Mouse (Mus musculus): ENCODE data around the gene Bcap31. TPM values are rescaled to one million over a fixed set of nuclear protein-coding genes. Genes with fewer than 3 reads are reported as not detected.

Gene Bcap31
- polyA plus RNA-seq, 1 experiment from 2014 or later, result 171 TPM

Other genes with a start within 250 kb of the Bcap31 start
- gene Bgn, start 232.6 kb downstream of the Bcap31 start, polyA plus RNA-seq (2014; fragmentation: Nextera tagmentation; extraction: Ambion mirVana), result 59.2 and 68.0 TPM in 2 replicates
- gene Atp2b3, start 213.1 kb downstream of the Bcap31 start, polyA plus RNA-seq (2014; fragmentation: Nextera tagmentation; extraction: Ambion mirVana), result 0.10 and 0.25 TPM in 2 replicates
- gene Dusp9, start 76.8 kb downstream of the Bcap31 start, polyA plus RNA-seq (2014; fragmentation: Nextera tagmentation; extraction: Ambion mirVana), result 2.8 and 5.4 TPM in 2 replicates
- gene Pnck, start 56.1 kb downstream of the Bcap31 start, polyA plus RNA-seq (2014; fragmentation: Nextera tagmentation; extraction: Ambion mirVana), result 11.1 and 12.2 TPM in 2 replicates
- gene Slc6a8, start 43.0 kb downstream of the Bcap31 start, polyA plus RNA-seq (2014; fragmentation: Nextera tagmentation; extraction: Ambion mirVana), result 6.9 and 8.2 TPM in 2 replicates
- 8.1 and 9.2 TPM in 2 replicates for gene Abcd1, start 422 bp upstream of the Bcap31 start, polyA plus RNA-seq (2014; fragmentation: Nextera tagmentation; extraction: Ambion mirVana)
- 0.16 and 0.27 TPM in 2 replicates for gene Plxnb3, start 40.9 kb upstream of the Bcap31 start, polyA plus RNA-seq (2014; fragmentation: Nextera tagmentation; extraction: Ambion mirVana)
- 52.6 and 57.9 TPM in 2 replicates for gene Srpk3, start 58.2 kb upstream of the Bcap31 start, polyA plus RNA-seq (2014; fragmentation: Nextera tagmentation; extraction: Ambion mirVana)
- 285 and 302 TPM in 2 replicates for gene Idh3g, start 70.7 kb upstream of the Bcap31 start, polyA plus RNA-seq (2014; fragmentation: Nextera tagmentation; extraction: Ambion mirVana)
- gene Ssr4, start 70.9 kb upstream of the Bcap31 start, polyA plus RNA-seq (2014; fragmentation: Nextera tagmentation; extraction: Ambion mirVana), result 159 and 162 TPM in 2 replicates
- gene Pdzd4, start 108.8 kb upstream of the Bcap31 start, polyA plus RNA-seq (2014; fragmentation: Nextera tagmentation; extraction: Ambion mirVana), result 0.33 and 0.46 TPM in 2 replicates
- not detected in 2 replicates for gene Avpr2, start 175.9 kb upstream of the Bcap31 start, polyA plus RNA-seq (2014; fragmentation: Nextera tagmentation; extraction: Ambion mirVana)
- gene L1cam, start 179.9 kb upstream of the Bcap31 start, polyA plus RNA-seq (2014; fragmentation: Nextera tagmentation; extraction: Ambion mirVana), result 1.3 and 2.2 TPM in 2 replicates
- 0.96 and 1.3 TPM in 2 replicates for gene Arhgap4, start 205.7 kb upstream of the Bcap31 start, polyA plus RNA-seq (2014; fragmentation: Nextera tagmentation; extraction: Ambion mirVana)
- gene Naa10, start 205.8 kb upstream of the Bcap31 start, polyA plus RNA-seq (2014; fragmentation: Nextera tagmentation; extraction: Ambion mirVana), result 94.3 and 96.5 TPM in 2 replicates
- 51.6 and 64.0 TPM in 2 replicates for gene Renbp, start 214.7 kb upstream of the Bcap31 start, polyA plus RNA-seq (2014; fragmentation: Nextera tagmentation; extraction: Ambion mirVana)